Mouse (Mus musculus) bone marrow, adult 2 months (tissue): ENCODE data around the gene Cmtm2b.

Experiments
- CTCF ChIP-seq: fragments of 200-500 bp; IDR thresholded peaks from 2 replicates; pipeline ENCODE4 v1.5.1; 2011; ENCODE audit warnings: low read length, control low read depth; ENCODE audit not compliant: control insufficient read depth, insufficient read depth
- POLR2A ChIP-seq: fragments of 200-500 bp; IDR thresholded peaks from 2 replicates; pipeline ENCODE4 v1.6.1; 2011; ENCODE audit warnings: low read depth, mild to moderate bottlenecking, control low read depth, low read length, borderline replicate concordance; ENCODE audit not compliant: control insufficient read depth

DNA sequence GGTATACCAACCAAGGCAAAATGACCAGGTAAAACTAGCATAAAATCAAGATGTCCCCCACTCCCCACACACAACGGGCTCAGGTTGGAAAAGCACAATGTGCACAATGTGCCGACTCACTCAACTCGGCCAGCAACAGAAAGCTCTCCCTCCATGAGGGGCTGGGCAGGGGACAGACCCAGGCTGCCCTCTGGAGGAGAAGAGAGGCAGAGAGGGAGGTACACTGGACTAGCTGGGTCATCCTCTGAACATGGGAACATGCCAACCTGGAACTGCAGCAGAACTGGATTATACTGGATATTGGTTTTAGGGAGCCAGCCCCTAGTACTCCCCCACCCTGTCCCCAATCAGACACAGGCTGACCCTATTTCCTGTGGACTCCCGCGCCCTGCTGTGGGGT, 31.2 kb downstream of the Cmtm2b start:
- TF ChIP-seq POLR2A (no peak), CTCF (no peak; the same call in 1 of the 2 replicates)
